Mouse (Mus musculus) liver, embryonic 11.5 days (tissue): ENCODE measurements at regions not wholly inside any gene's neighbourhood (a gene's known extent, or its start where the extent isn't known, plus 50 kb on each side); places are given as distances from the start of the nearest gene placed in this dataset.

Experiments used
- ATAC-seq: fragments of 200-750 bp; cut with Nextera tagmentation; replicated peaks from 2 replicates; pipeline ENCODE4 v1.8.0; 2017; ENCODE audit warnings: moderate number of reproducible peaks, mild to moderate bottlenecking, moderate TSS enrichment, moderate library complexity; ENCODE audit not compliant: low FRiP score
- DNase-seq: peaks from one replicate; pipeline ENCODE4 v3.0.0-alpha.2; 2017; ENCODE audit warnings: low spot score
- H3K27ac ChIP-seq: fragments of 300-500 bp; sonication (generic); 2 replicates; pipeline ENCODE4 v1.5.1; 2014; ENCODE audit warnings: mild to moderate bottlenecking, low read depth, low read length, control low read depth
- H3K27me3 ChIP-seq: fragments of 300-500 bp; sonication (generic); replicated peaks from 2 replicates; pipeline ENCODE4 v1.6.1; 2014; ENCODE audit warnings: low read length, mixed read lengths; ENCODE audit not compliant: control insufficient read depth, insufficient read depth
- H3K36me3 ChIP-seq: fragments of 300-500 bp; sonication (generic); 2 replicates; pipeline ENCODE4 v1.6.1; 2014; ENCODE audit warnings: mild to moderate bottlenecking, low read length, moderate library complexity, mixed read lengths; ENCODE audit not compliant: control insufficient read depth, insufficient read depth
- H3K4me1 ChIP-seq: fragments of 300-500 bp; sonication (generic); replicated peaks from 2 replicates; pipeline ENCODE4 v1.6.1; 2014; ENCODE audit warnings: low read length, mixed read lengths; ENCODE audit not compliant: control insufficient read depth, insufficient read depth
- H3K4me2 ChIP-seq: fragments of 300-500 bp; sonication (generic); 2 replicates; pipeline ENCODE4 v1.6.1; 2014; ENCODE audit warnings: mild to moderate bottlenecking, control low read depth, moderate library complexity
- H3K4me3 ChIP-seq: fragments of 300-500 bp; sonication (generic); 2 replicates; pipeline ENCODE4 v1.5.1; 2014; ENCODE audit warnings: low read depth, low read length, control low read depth
- H3K9ac ChIP-seq: fragments of 300-500 bp; sonication (generic); 2 replicates; pipeline ENCODE4 v1.6.1; 2014; ENCODE audit warnings: low read depth, low read length, control low read depth
- H3K9me3 ChIP-seq: fragments of 300-500 bp; sonication (generic); 2 replicates; pipeline ENCODE4 v1.6.1; 2016; ENCODE audit warnings: low read length, inconsistent platforms, mixed read lengths; ENCODE audit not compliant: control insufficient read depth
- WGBS: fragments of 180-500 bp; shearing (Covaris S2); extraction: QIAGEN DNeasy Blood & Tissue Kit; methylation state at CpG from one replicate; pipeline ENCODE4 v1.1.7; 2014; 5-methylcytosine and 5-hydroxymethylcytosine counted together

- WGBS: 56% methylated on average over 2 of the region's 2 CpGs
- DNase-seq (no peak), ATAC-seq (no peak)
These were observed 203.3 kb upstream of the Tmpo start for GRCm38 (mm10) chr10:91384372-91384771.

GRCm38 (mm10) chr10:91376683-91377082, 195.6 kb upstream of the Tmpo start:
- Histone ChIP-seq H3K36me3 (no peaks in the 10 kb centered on the region), H3K27ac (no peak overlapping the region), H3K27me3 (no peaks in the 10 kb centered on the region), H3K4me1 (no peaks in the 10 kb centered on the region), H3K4me3 (no peak overlapping the region), H3K9ac (no peak overlapping the region), H3K9me3 (no peaks in the 10 kb centered on the region), H3K4me2 (no peak overlapping the region)
- WGBS: 88% methylated on average over 3 of the region's 3 CpGs
- ATAC-seq: no peak
- DNase-seq: no peak

More at GRCm38 (mm10) chr10:91384372-91384771, 203.3 kb upstream of the Tmpo start:
- Histone ChIP-seq H3K9ac (no peak overlapping the region), H3K4me2 (no peak overlapping the region), H3K27me3 (no peaks in the 10 kb centered on the region), H3K36me3 (no peaks in the 10 kb centered on the region), H3K9me3 (no peaks in the 10 kb centered on the region), H3K27ac (no peak overlapping the region), H3K4me3 (no peak overlapping the region), H3K4me1 (no peaks in the 10 kb centered on the region)

GRCm38 (mm10) chr10:91367488-91367887, 186.4 kb upstream of the Tmpo start:
- Histone ChIP-seq H3K27me3 (no peaks in the 10 kb centered on the region), H3K4me2 (no peak overlapping the region), H3K4me1 (no peaks in the 10 kb centered on the region), H3K9me3 (no peaks in the 10 kb centered on the region), H3K4me3 (no peak overlapping the region), H3K27ac (no peak overlapping the region), H3K36me3 (no peaks in the 10 kb centered on the region), H3K9ac (no peak overlapping the region)
- ATAC-seq (no peak), DNase-seq (no peak)
- WGBS: 75% methylated on average over 1 of the region's 1 CpGs

- Histone ChIP-seq H3K4me3 (no peak overlapping the region), H3K27me3 (no peaks in the 10 kb centered on the region), H3K4me2 (no peak overlapping the region), H3K9me3 (no peaks in the 10 kb centered on the region), H3K36me3 (no peaks in the 10 kb centered on the region), H3K9ac (no peak overlapping the region), H3K4me1 (no peaks in the 10 kb centered on the region), H3K27ac (no peak overlapping the region)
- ATAC-seq (no peak), DNase-seq (no peak)
- WGBS: 63% methylated on average over 3 of the region's 3 CpGs
These were observed 181.5 kb upstream of the Tmpo start for GRCm38 (mm10) chr10:91362587-91362986.

- WGBS: 86% methylated on average over 2 of the region's 2 CpGs
- no peaks in the 10 kb centered on the region for H3K4me1 ChIP-seq
- no peak for DNase-seq
- no peak for ATAC-seq
- H3K4me2 ChIP-seq: no peak overlapping the region
- no peak overlapping the region for H3K9ac ChIP-seq
- no peaks in the 10 kb centered on the region for H3K27me3 ChIP-seq
- no peaks in the 10 kb centered on the region for H3K9me3 ChIP-seq
- no peak overlapping the region for H3K27ac ChIP-seq
- no peak overlapping the region for H3K4me3 ChIP-seq
- no peaks in the 10 kb centered on the region for H3K36me3 ChIP-seq
These were observed 180.5 kb upstream of the Tmpo start for GRCm38 (mm10) chr10:91361621-91362020.

- Histone ChIP-seq H3K27me3 (no peaks in the 10 kb centered on the region), H3K4me2 (no peak overlapping the region), H3K9me3 (no peaks in the 10 kb centered on the region), H3K9ac (no peak overlapping the region), H3K4me3 (no peak overlapping the region), H3K27ac (no peak overlapping the region), H3K4me1 (no peaks in the 10 kb centered on the region), H3K36me3 (no peaks in the 10 kb centered on the region)
- DNase-seq (no peak), ATAC-seq (no peak)
- whole genome bisulfite sequencing: 80% methylated on average over 5 of the region's 5 CpGs
These were observed 164.3 kb upstream of the Tmpo start for GRCm38 (mm10) chr10:91345465-91345864.

GRCm38 (mm10) chr10:91342083-91342482, 161.0 kb upstream of the Tmpo start:
- ATAC-seq: no peak

GRCm38 (mm10) chr10:91339361-91339760, 158.2 kb upstream of the Tmpo start:
- no peaks in the 10 kb centered on the region for H3K9me3 ChIP-seq
- no peak overlapping the region for H3K9ac ChIP-seq
- no peaks in the 10 kb centered on the region for H3K27me3 ChIP-seq
- H3K4me3 ChIP-seq: no peak overlapping the region
- no peak overlapping the region for H3K27ac ChIP-seq
- ATAC-seq (no peak), DNase-seq (no peak)
- H3K4me1 ChIP-seq: no peaks in the 10 kb centered on the region
- 88% methylated on average over 3 of the region's 3 CpGs for WGBS
- no peak overlapping the region for H3K4me2 ChIP-seq
- no peaks in the 10 kb centered on the region for H3K36me3 ChIP-seq

More at GRCm38 (mm10) chr10:91342083-91342482, 161.0 kb upstream of the Tmpo start:
- H3K9ac ChIP-seq: no peak overlapping the region
- H3K4me2 ChIP-seq: peak overlapping the region; percentile 1; the same call in 1 of the 2 replicates
- no peak overlapping the region for H3K27ac ChIP-seq
- H3K27me3 ChIP-seq: no peaks in the 10 kb centered on the region
- H3K9me3 ChIP-seq: no peaks in the 10 kb centered on the region
- H3K4me3 ChIP-seq: no peak overlapping the region
- no peaks in the 10 kb centered on the region for H3K36me3 ChIP-seq
- DNase-seq: no peak
- 47% methylated on average over 8 of the region's 8 CpGs for WGBS
- no peaks in the 10 kb centered on the region for H3K4me1 ChIP-seq

- Histone ChIP-seq H3K4me3 (no peak overlapping the region), H3K9me3 (no peaks in the 10 kb centered on the region), H3K9ac (no peak overlapping the region), H3K4me1 (no peaks in the 10 kb centered on the region), H3K4me2 (no peak overlapping the region), H3K27ac (no peak overlapping the region), H3K36me3 (no peaks in the 10 kb centered on the region), H3K27me3 (no peaks in the 10 kb centered on the region)
- ATAC-seq (no peak), DNase-seq (no peak)
- 51% methylated on average over 12 of the region's 12 CpGs for WGBS
These were observed 145.7 kb upstream of the Tmpo start for GRCm38 (mm10) chr10:91326661-91327312.
